Mouse (Mus musculus) spleen, embryonic (tissue): ENCODE results near the gene Rcn3.
"Not testable (repeated sequence)": the region's sequence is repeated elsewhere in the genome, so short reads cannot be mapped to it uniquely, and the experiment has no call there.

Experiments used
- CTCF ChIA-PET: fragments of 350-600 bp; sonication (Branson Sonifier 250); formaldehyde crosslinking; loops from one replicate; lab custom pipeline; 2022; lab: Charles Lee

Gene Rcn3

GRCm38 (mm10) chr7:45092048-45092447, at the start of gene Rcn3:
Gene Rcn3, minus strand, starts transcription at chr7:45092221.
- CTCF ChIA-PET: interaction anchor here (0.6 to 0.7 kb wide), 2 partner anchors 46 to 54 kb away, joined by 3 to 23 read pairs; no protein-coding TSS in a partner anchor

GRCm38 (mm10) chr7:45141319-45141718, 49.3 kb upstream of the Rcn3 start:
- CTCF ChIA-PET: no interaction called here

- CTCF ChIA-PET: interaction anchor here (0.7 kb wide), 2 partner anchors 14 to 112 kb away, joined by 4 read pairs; no protein-coding TSS in a partner anchor
Observed at GRCm38 (mm10) chr7:45139904-45140723, 48.1 kb upstream of the Rcn3 start.

- CTCF ChIA-PET: interaction anchor here (0.5 to 0.7 kb wide), 2 partner anchors 46 to 278 kb away, joined by 3 read pairs; partner anchors contain the start of gene Rcn3
Observed at GRCm38 (mm10) chr7:45138403-45138802, 46.4 kb upstream of the Rcn3 start.

- CTCF ChIA-PET: interaction anchor here (0.5 to 1.5 kb wide), 5 partner anchors 30 to 1253 kb away, joined by 3 to 19 read pairs (median 3); no protein-coding TSS in a partner anchor
Observed at GRCm38 (mm10) chr7:45137171-45138006, 45.4 kb upstream of the Rcn3 start.

GRCm38 (mm10) chr7:45135993-45136567, 44.1 kb upstream of the Rcn3 start, which contains the start of the genes Gm45713 and Flt3l:
Gene Gm45713, minus strand, starts transcription at chr7:45136231.
Gene Flt3l, minus strand, starts transcription at chr7:45136432.
- CTCF ChIA-PET: interaction anchor here (0.7 to 1.5 kb wide), 3 partner anchors 14 to 59 kb away, joined by 3 to 19 read pairs (median 4); no protein-coding TSS in a partner anchor

GRCm38 (mm10) chr7:45135370-45135769, 43.3 kb upstream of the Rcn3 start:
- CTCF ChIA-PET: no interaction called here

GRCm38 (mm10) chr7:45134544-45135026, 42.6 kb upstream of the Rcn3 start:
- CTCF ChIA-PET: no interaction called here

- CTCF ChIA-PET: interaction anchor here (0.6 kb wide), 2 partner anchors 53 to 216 kb away, joined by 3 to 4 read pairs; no protein-coding TSS in a partner anchor
Observed at GRCm38 (mm10) chr7:45133446-45134159, 41.6 kb upstream of the Rcn3 start.

GRCm38 (mm10) chr7:45131850-45132249, 39.8 kb upstream of the Rcn3 start:
- CTCF ChIA-PET: interaction anchor here (0.7 kb wide), 1 partner anchor 46 kb away, joined by 4 read pairs; no protein-coding TSS in a partner anchor

- CTCF ChIA-PET: interaction anchor here (0.8 to 0.9 kb wide), 2 partner anchors 49 to 96 kb away, joined by 3 read pairs; no protein-coding TSS in a partner anchor
Observed at GRCm38 (mm10) chr7:45129776-45130512, 37.9 kb upstream of the Rcn3 start.

- CTCF ChIA-PET: interaction anchor here (0.6 kb wide), 1 partner anchor 21 kb away, joined by 4 read pairs; no protein-coding TSS in a partner anchor
Observed at GRCm38 (mm10) chr7:45129318-45129717, 37.3 kb upstream of the Rcn3 start.

GRCm38 (mm10) chr7:45128624-45129246, 36.7 kb upstream of the Rcn3 start, which contains the start of gene Rpl13a:
Gene Rpl13a, minus strand, starts transcription at chr7:45128761.
- CTCF ChIA-PET: interaction anchor here (0.6 kb wide), 1 partner anchor 22 kb away, joined by 4 read pairs; no protein-coding TSS in a partner anchor

- CTCF ChIA-PET: no interaction called here
Observed at GRCm38 (mm10) chr7:45127700-45128224, 35.7 kb upstream of the Rcn3 start.

GRCm38 (mm10) chr7:45126844-45127699, 35.1 kb upstream of the Rcn3 start:
- CTCF ChIA-PET: interaction anchor here (0.7 kb wide), 1 partner anchor 128 kb away, joined by 5 read pairs; no protein-coding TSS in a partner anchor

GRCm38 (mm10) chr7:45126147-45126843, 34.3 kb upstream of the Rcn3 start:
- CTCF ChIA-PET: interaction anchor here (0.7 kb wide), 1 partner anchor 127 kb away, joined by 5 read pairs; no protein-coding TSS in a partner anchor

- CTCF ChIA-PET: not testable (repeated sequence)
Observed at GRCm38 (mm10) chr7:45125649-45126048, 33.6 kb upstream of the Rcn3 start.
